Mouse (Mus musculus) heart, embryonic 12.5 days (tissue): ENCODE data around the gene Tpk1. TPM values are rescaled to one million over a fixed set of nuclear protein-coding genes. Genes with fewer than 3 reads are reported as not detected.

ENCODE experiments used
- ATAC-seq: fragments of 200-750 bp; cut with Nextera tagmentation; 2 replicates; pipeline ENCODE4 v1.8.0; 2017; ENCODE audit warnings: moderate TSS enrichment, moderate library complexity; ENCODE audit not compliant: insufficient number of reproducible peaks, low FRiP score
- H3K27ac ChIP-seq: fragments of 300-500 bp; sonication (generic); 2 replicates; pipeline ENCODE4 v1.5.1; 2016; ENCODE audit warnings: mild to moderate bottlenecking, moderate library complexity; ENCODE audit not compliant: poor library complexity, severe bottlenecking
- H3K27me3 ChIP-seq: fragments of 300-500 bp; sonication (generic); replicated peaks from 2 replicates; pipeline ENCODE4 v1.6.1; 2016; ENCODE audit warnings: mild to moderate bottlenecking, moderate library complexity
- H3K36me3 ChIP-seq: fragments of 300-500 bp; sonication (generic); 2 replicates; pipeline ENCODE4 v1.6.1; 2016; ENCODE audit warnings: mild to moderate bottlenecking, moderate library complexity
- H3K4me1 ChIP-seq: fragments of 300-500 bp; sonication (generic); replicated peaks from 2 replicates; pipeline ENCODE4 v1.6.1; 2016; ENCODE audit warnings: mild to moderate bottlenecking
- H3K4me2 ChIP-seq: fragments of 300-500 bp; sonication (generic); 2 replicates; pipeline ENCODE4 v1.6.1; 2016; ENCODE audit warnings: mild to moderate bottlenecking, moderate library complexity
- H3K4me3 ChIP-seq: fragments of 300-500 bp; sonication (generic); 2 replicates; pipeline ENCODE4 v1.5.1; 2016; ENCODE audit warnings: mild to moderate bottlenecking
- H3K9ac ChIP-seq: fragments of 300-500 bp; sonication (generic); 2 replicates; pipeline ENCODE4 v1.6.1; 2016; ENCODE audit warnings: mild to moderate bottlenecking, moderate library complexity
- H3K9me3 ChIP-seq: fragments of 300-500 bp; sonication (generic); replicated peaks from 2 replicates; pipeline ENCODE4 v1.6.1; 2016; ENCODE audit warnings: mild to moderate bottlenecking, moderate library complexity
- WGBS: fragments of 180-500 bp; shearing (Covaris S2); methylation state at CpG from one replicate; pipeline ENCODE4 v1.1.7; 2016; 5-methylcytosine and 5-hydroxymethylcytosine counted together
- polyA plus RNA-seq: library from polyadenylated mRNA; unstranded; fragments of >200 nt; fragmentation: Nextera tagmentation; extraction: Ambion mirVana; gene quantifications from 2 replicates; pipeline ENCODE4 v1.2.1, GENCODE M21; 2016

The Tpk1 gene
- polyA plus RNA-seq, 1 experiment from 2014 or later = 8.3 TPM

GRCm38 (mm10) chr6:43312546-43312945 lies 353.5 kb downstream of the Tpk1 start:
- Histone ChIP-seq H3K9me3 (no peaks in the 10 kb centered on the region), H3K9ac (no peak overlapping the region), H3K27me3 (no peaks in the 10 kb centered on the region), H3K4me1 (no peaks in the 10 kb centered on the region), H3K36me3 (no peaks in the 10 kb centered on the region), H3K4me2 (no peak overlapping the region), H3K4me3 (no peak overlapping the region), H3K27ac (no peak overlapping the region)
- ATAC-seq = no peak

- 49% methylated on average over 6 of the region's 6 CpGs for WGBS
- H3K4me1 ChIP-seq = no peaks in the 10 kb centered on the region
- H3K9ac ChIP-seq = no peak overlapping the region
- H3K27ac ChIP-seq = no peak overlapping the region
- no peaks in the 10 kb centered on the region for H3K36me3 ChIP-seq
- H3K27me3 ChIP-seq = no peaks in the 10 kb centered on the region
- ATAC-seq = no peak
- no peaks in the 10 kb centered on the region for H3K9me3 ChIP-seq
- no peak overlapping the region for H3K4me2 ChIP-seq
- H3K4me3 ChIP-seq = no peak overlapping the region
These were observed 356.0 kb downstream of the Tpk1 start for GRCm38 (mm10) chr6:43310071-43310470.

GRCm38 (mm10) chr6:43309454-43309853 lies 356.6 kb downstream of the Tpk1 start, which contains the start of gene Nobox:
Nobox (minus strand) TSS chr6:43309554.
- no peak within 1 kb of the TSS for H3K27ac ChIP-seq
- 53% methylated on average over 16 of the region's 16 CpGs for WGBS
- no peak within 1 kb of the TSS for H3K4me3 ChIP-seq
- no peaks in the 10 kb centered on the region for H3K36me3 ChIP-seq
- no peak within 1 kb of the TSS for H3K4me2 ChIP-seq
- no peaks in the 10 kb centered on the region for H3K9me3 ChIP-seq
- H3K27me3 ChIP-seq = no peaks in the 10 kb centered on the region
- H3K9ac ChIP-seq = no peak within 1 kb of the TSS
- no peaks in the 10 kb centered on the region for H3K4me1 ChIP-seq
- no peak; the same call in 1 of the 2 replicates for ATAC-seq

- no peak overlapping the region for H3K27ac ChIP-seq
- no peaks in the 10 kb centered on the region for H3K27me3 ChIP-seq
- no peaks in the 10 kb centered on the region for H3K36me3 ChIP-seq
- no peaks in the 10 kb centered on the region for H3K9me3 ChIP-seq
- 41% methylated on average over 2 of the region's 2 CpGs for WGBS
- H3K4me2 ChIP-seq = no peak overlapping the region
- H3K4me1 ChIP-seq = peaks cover 10% of the 10 kb centered on the region
- no peak overlapping the region for H3K4me3 ChIP-seq
- H3K9ac ChIP-seq = no peak overlapping the region
- no peak for ATAC-seq
These were observed 368.6 kb downstream of the Tpk1 start for GRCm38 (mm10) chr6:43297508-43297850.

GRCm38 (mm10) chr6:43296798-43297507 lies 369.1 kb downstream of the Tpk1 start:
- no peak overlapping the region for H3K4me3 ChIP-seq
- ATAC-seq = no peak
- 41% methylated on average over 7 of the region's 7 CpGs for WGBS
- no peak overlapping the region for H3K4me2 ChIP-seq
- H3K36me3 ChIP-seq = no peaks in the 10 kb centered on the region
- peaks cover 15% of the 10 kb centered on the region for H3K4me1 ChIP-seq
- no peaks in the 10 kb centered on the region for H3K27me3 ChIP-seq
- no peak overlapping the region for H3K9ac ChIP-seq
- no peak overlapping the region for H3K27ac ChIP-seq
- H3K9me3 ChIP-seq = no peaks in the 10 kb centered on the region

GRCm38 (mm10) chr6:43295908-43296307 lies 370.2 kb downstream of the Tpk1 start:
- Histone ChIP-seq H3K27ac (peak overlapping the region; percentile 22; the same call in 1 of the 2 replicates), H3K4me2 (peak overlapping the region; percentile 42), H3K9ac (no peak overlapping the region), H3K27me3 (no peaks in the 10 kb centered on the region), H3K4me3 (no peak overlapping the region), H3K36me3 (no peaks in the 10 kb centered on the region), H3K9me3 (no peaks in the 10 kb centered on the region), H3K4me1 (peaks cover 16% of the 10 kb centered on the region)
- WGBS = 10% methylated on average over 5 of the region's 5 CpGs
- peak; percentile 33; the same call in 1 of the 2 replicates for ATAC-seq
